Mouse (Mus musculus) heart, postnatal 0 days (tissue): ENCODE results near the gene Tnnc1. TPM values are rescaled to one million over a fixed set of nuclear protein-coding genes. Genes with fewer than 3 reads are reported as not detected.
A peak's percentile ranks its signal among the peaks of the same experiment; 100 is the strongest.

ENCODE experiments used
- ATAC-seq: fragments of 200-750 bp; cut with Nextera tagmentation; 2 replicates; pipeline ENCODE4 v1.8.0; 2017; ENCODE audit warnings: low read depth, moderate number of reproducible peaks, moderate library complexity; ENCODE audit not compliant: insufficient read depth
- DNase-seq: peaks from one replicate; pipeline ENCODE4 v3.0.0-alpha.2; 2016; ENCODE audit warnings: low spot score
- H3K27ac ChIP-seq: fragments of 300-500 bp; sonication (generic); 2 replicates; pipeline ENCODE4 v1.5.1; 2014; ENCODE audit warnings: low read depth, mild to moderate bottlenecking
- H3K27me3 ChIP-seq: fragments of 300-500 bp; sonication (generic); 2 replicates; pipeline ENCODE4 v1.6.1; 2014; ENCODE audit warnings: low read length, mixed read lengths; ENCODE audit not compliant: control insufficient read depth, insufficient read depth
- H3K36me3 ChIP-seq: fragments of 300-500 bp; sonication (generic); replicated peaks from 2 replicates; pipeline ENCODE4 v1.6.1; 2014; ENCODE audit warnings: low read length, mixed read lengths; ENCODE audit not compliant: control insufficient read depth, insufficient read depth
- H3K4me1 ChIP-seq: fragments of 300-500 bp; sonication (generic); 2 replicates; pipeline ENCODE4 v1.6.1; 2014; ENCODE audit warnings: antibody characterized with exemption; ENCODE audit not compliant: control insufficient read depth, insufficient read depth
- H3K4me2 ChIP-seq: fragments of 300-500 bp; sonication (generic); 2 replicates; pipeline ENCODE4 v1.6.1; 2014; ENCODE audit warnings: low read depth, mild to moderate bottlenecking, low read length, moderate library complexity
- H3K4me3 ChIP-seq: fragments of 300-500 bp; sonication (generic); 2 replicates; pipeline ENCODE4 v1.5.1; 2014; ENCODE audit warnings: low read depth, low read length
- H3K9ac ChIP-seq: fragments of 300-500 bp; sonication (generic); replicated peaks from 2 replicates; pipeline ENCODE4 v1.6.1; 2014; ENCODE audit warnings: low read depth, low read length, mixed read lengths
- H3K9me3 ChIP-seq: fragments of 300-500 bp; sonication (generic); replicated peaks from 2 replicates; pipeline ENCODE4 v1.6.1; 2016; ENCODE audit warnings: low read length; ENCODE audit not compliant: control insufficient read depth
- CTCF ChIP-seq: IDR thresholded peaks from 2 replicates; pipeline ENCODE4 v1.5.1; 2016; ENCODE audit warnings: antibody characterized with exemption, control low read depth, low read depth
- EP300 ChIP-seq: IDR thresholded peaks from 2 replicates; pipeline ENCODE4 v1.6.1; 2016; ENCODE audit warnings: antibody characterized with exemption, low read depth
- WGBS: fragments of 180-500 bp; shearing (Covaris S2); extraction: QIAGEN DNeasy Blood & Tissue Kit; methylation state at CpG from one replicate; pipeline ENCODE4 v1.1.7; 2014; 5-methylcytosine and 5-hydroxymethylcytosine counted together
- polyA plus RNA-seq: library from polyadenylated mRNA; unstranded; fragments of >200 nt; fragmentation: Nextera tagmentation; extraction: Ambion mirVana; gene quantifications from 2 replicates; pipeline ENCODE4 v1.2.1, GENCODE M21; 2015
- total RNA-seq: library from RNA; depleted of rRNA; stranded (reverse); fragments of >200 nt; gene quantifications from 2 replicates; pipeline ENCODE4 v1.2.3, GENCODE M21; 2014; ENCODE audit warnings: low replicate concordance

The Tnnc1 gene
- total and polyA plus RNA-seq, 2 experiments from 2014 or later, result 3,145 to 7,680 TPM

GRCm38 (mm10) chr14:31184195-31184594 lies 23.9 kb upstream of the Tnnc1 start:
- ATAC-seq, result no peak

GRCm38 (mm10) chr14:31186656-31187055 lies 21.5 kb upstream of the Tnnc1 start:
- peak overlapping the region; percentile 48 for H3K27ac ChIP-seq
- peaks cover 20% of the 10 kb centered on the region for H3K4me1 ChIP-seq
- TF ChIP-seq CTCF, result no peak
- no peak for TF ChIP-seq EP300
- 0 out of 2 replicates have a peak overlapping the region, but pooled peaks have one; percentile 11 for H3K9ac ChIP-seq
- whole genome bisulfite sequencing, result 30% methylated on average over 4 of the region's 4 CpGs
- H3K9me3 ChIP-seq, result no peaks in the 10 kb centered on the region
- DNase-seq (no peak), ATAC-seq (peak; percentile 18; the same call in 1 of the 2 replicates)
- H3K4me2 ChIP-seq, result no peak overlapping the region
- no peaks in the 10 kb centered on the region for H3K27me3 ChIP-seq
- no peak overlapping the region for H3K4me3 ChIP-seq
- peaks cover 100% of the 10 kb centered on the region for H3K36me3 ChIP-seq

More at GRCm38 (mm10) chr14:31184195-31184594, 23.9 kb upstream of the Tnnc1 start:
- Histone ChIP-seq H3K27me3 (no peaks in the 10 kb centered on the region), H3K4me3 (no peak overlapping the region), H3K36me3 (peaks cover 98% of the 10 kb centered on the region), H3K9me3 (no peaks in the 10 kb centered on the region), H3K9ac (no peak overlapping the region), H3K4me2 (no peak overlapping the region), H3K27ac (peak overlapping the region; percentile 22; the same call in 1 of the 2 replicates), H3K4me1 (peaks cover 15% of the 10 kb centered on the region; the same call in 1 of the 2 replicates)
- no peak for TF ChIP-seq EP300
- TF ChIP-seq CTCF, result no peak
- 85% methylated on average over 12 of the region's 12 CpGs for WGBS
- no peak for DNase-seq

- ATAC-seq (peak; percentile 43; the same call in 1 of the 2 replicates), DNase-seq (no peak)
- H3K9ac ChIP-seq, result no peak overlapping the region
- 26% methylated on average over 6 of the region's 6 CpGs for WGBS
- no peaks in the 10 kb centered on the region for H3K9me3 ChIP-seq
- no peak overlapping the region for H3K4me3 ChIP-seq
- H3K27me3 ChIP-seq, result no peaks in the 10 kb centered on the region
- H3K4me2 ChIP-seq, result no peak overlapping the region
- peaks cover 32% of the 10 kb centered on the region for H3K4me1 ChIP-seq
- peaks cover 95% of the 10 kb centered on the region for H3K36me3 ChIP-seq
- H3K27ac ChIP-seq, result peak overlapping the region; percentile 72
- TF ChIP-seq EP300, result no peak
- no peak for TF ChIP-seq CTCF
These were observed 19.3 kb upstream of the Tnnc1 start for GRCm38 (mm10) chr14:31188771-31189181.

GRCm38 (mm10) chr14:31189348-31189747 lies 18.8 kb upstream of the Tnnc1 start:
- Histone ChIP-seq H3K27ac (peak overlapping the region; percentile 72; the same call in 1 of the 2 replicates), H3K27me3 (no peaks in the 10 kb centered on the region), H3K9me3 (no peaks in the 10 kb centered on the region), H3K36me3 (peaks cover 89% of the 10 kb centered on the region), H3K4me1 (peaks cover 38% of the 10 kb centered on the region), H3K4me3 (no peak overlapping the region), H3K9ac (no peak overlapping the region), H3K4me2 (no peak overlapping the region)
- ATAC-seq (no peak), DNase-seq (no peak)
- 79% methylated on average over 3 of the region's 3 CpGs for WGBS
- TF ChIP-seq CTCF (no peak), EP300 (no peak)

- ATAC-seq (no peak), DNase-seq (no peak)
- H3K9me3 ChIP-seq, result no peaks in the 10 kb centered on the region
- H3K4me2 ChIP-seq, result no peak overlapping the region
- no peak overlapping the region for H3K4me3 ChIP-seq
- WGBS, result 9% methylated on average over 2 of the region's 2 CpGs
- H3K27me3 ChIP-seq, result no peaks in the 10 kb centered on the region
- H3K27ac ChIP-seq, result peak overlapping the region; percentile 40; the same call in 1 of the 2 replicates
- H3K4me1 ChIP-seq, result peaks cover 60% of the 10 kb centered on the region
- TF ChIP-seq EP300, result no peak
- no peak for TF ChIP-seq CTCF
- H3K36me3 ChIP-seq, result peaks cover 63% of the 10 kb centered on the region
- H3K9ac ChIP-seq, result no peak overlapping the region
These were observed 16.2 kb upstream of the Tnnc1 start for GRCm38 (mm10) chr14:31191936-31192335.

GRCm38 (mm10) chr14:31193791-31194190 lies 14.3 kb upstream of the Tnnc1 start:
- H3K4me3 ChIP-seq, result no peak overlapping the region
- no peak overlapping the region for H3K9ac ChIP-seq
- H3K36me3 ChIP-seq, result peaks cover 46% of the 10 kb centered on the region
- DNase-seq (no peak), ATAC-seq (no peak)
- H3K4me1 ChIP-seq, result peaks cover 66% of the 10 kb centered on the region
- no peaks in the 10 kb centered on the region for H3K9me3 ChIP-seq
- TF ChIP-seq CTCF (no peak), EP300 (no peak)
- H3K27me3 ChIP-seq, result no peaks in the 10 kb centered on the region
- peak overlapping the region; percentile 83 for H3K27ac ChIP-seq
- WGBS, result 39% methylated on average over 7 of the region's 7 CpGs
- H3K4me2 ChIP-seq, result no peak overlapping the region
